Mouse (Mus musculus) myocyte (in vitro differentiated cells): ENCODE measurements at regions not wholly inside any gene's neighbourhood (a gene's known extent, or its start where the extent isn't known, plus 50 kb on each side); places are given as distances from the start of the nearest gene placed in this dataset.

Experiments
- H3K27me3 ChIP-seq: one replicate; pipeline ENCODE4 v1.6.1; 2011; ENCODE audit not compliant: control insufficient read depth, insufficient read depth, insufficient read length
- H3K36me3 ChIP-seq: one replicate; pipeline ENCODE4 v1.6.1; 2011; ENCODE audit not compliant: control insufficient read depth, insufficient read depth
- H3K4me2 ChIP-seq: one replicate; pipeline ENCODE4 v1.6.1; 2011; ENCODE audit warnings: low read depth, control low read depth
- H3K4me3 ChIP-seq: one replicate; pipeline ENCODE4 v1.5.1; 2011; ENCODE audit warnings: mild to moderate bottlenecking, control low read depth, moderate library complexity
- H3K79me2 ChIP-seq: one replicate; pipeline ENCODE4 v1.6.1; 2011; ENCODE audit not compliant: control insufficient read depth, insufficient read depth
- H3ac ChIP-seq: one replicate; pipeline ENCODE4 v1.6.1; 2011; ENCODE audit not compliant: control insufficient read depth, insufficient read length
- CEBPB ChIP-seq: IDR thresholded peaks from 2 replicates; pipeline ENCODE4 v1.6.1; 2011; ENCODE audit warnings: mild to moderate bottlenecking, moderate library complexity; ENCODE audit not compliant: poor library complexity, insufficient read depth, severe bottlenecking
- E2F4 ChIP-seq: IDR thresholded peaks from one replicate; pipeline ENCODE4 v1.6.1; 2011; ENCODE audit warnings: mild to moderate bottlenecking, control low read depth, moderate library complexity; ENCODE audit not compliant: insufficient read depth
- MAX ChIP-seq: IDR thresholded peaks from one replicate; pipeline ENCODE4 v1.6.1; 2011; ENCODE audit warnings: low read depth, mild to moderate bottlenecking, control low read depth
- MYOD1 ChIP-seq, 3 experiments: IDR thresholded peaks; one replicate each; pipeline ENCODE4 v1.6.1; 2011; ENCODE audit warnings: control low read depth in 2 of 3, low read depth in 2 of 3, mild to moderate bottlenecking in 2 of 3, moderate library complexity in 1 of 3; ENCODE audit not compliant: insufficient read length in 2 of 3, control insufficient read depth in 1 of 3
- MYOG ChIP-seq, 3 experiments: IDR thresholded peaks; one replicate each; pipeline ENCODE4 v1.6.1; 2011; ENCODE audit warnings: control low read depth in 2 of 3, low read depth in 2 of 3, mild to moderate bottlenecking in 2 of 3; ENCODE audit not compliant: insufficient read length in 2 of 3, control insufficient read depth in 1 of 3, insufficient read depth in 1 of 3
- POLR2A ChIP-seq: IDR thresholded peaks from one replicate; pipeline ENCODE4 v1.6.1; 2011; ENCODE audit warnings: low read depth, mild to moderate bottlenecking, control low read depth, moderate library complexity; ENCODE audit not compliant: insufficient read length
- REST ChIP-seq: IDR thresholded peaks from one replicate; pipeline ENCODE4 v1.6.1; 2011; ENCODE audit warnings: mild to moderate bottlenecking, control low read depth, moderate library complexity; ENCODE audit not compliant: insufficient read depth, insufficient read length
- SRF ChIP-seq: IDR thresholded peaks from one replicate; pipeline ENCODE4 v1.6.1; 2011; ENCODE audit warnings: low read depth; ENCODE audit not compliant: control insufficient read depth, insufficient read length
- TCF12 ChIP-seq: IDR thresholded peaks from one replicate; pipeline ENCODE4 v1.6.1; 2011; ENCODE audit warnings: mild to moderate bottlenecking, control low read depth; ENCODE audit not compliant: poor library complexity, insufficient read depth, severe bottlenecking
- TCF3 ChIP-seq: IDR thresholded peaks from one replicate; pipeline ENCODE4 v1.6.1; 2011; ENCODE audit warnings: low read depth, control low read depth; ENCODE audit not compliant: insufficient read length
- USF1 ChIP-seq: IDR thresholded peaks from one replicate; pipeline ENCODE4 v1.6.1; 2011; ENCODE audit warnings: low read depth, mild to moderate bottlenecking, control low read depth, moderate library complexity

DNA sequence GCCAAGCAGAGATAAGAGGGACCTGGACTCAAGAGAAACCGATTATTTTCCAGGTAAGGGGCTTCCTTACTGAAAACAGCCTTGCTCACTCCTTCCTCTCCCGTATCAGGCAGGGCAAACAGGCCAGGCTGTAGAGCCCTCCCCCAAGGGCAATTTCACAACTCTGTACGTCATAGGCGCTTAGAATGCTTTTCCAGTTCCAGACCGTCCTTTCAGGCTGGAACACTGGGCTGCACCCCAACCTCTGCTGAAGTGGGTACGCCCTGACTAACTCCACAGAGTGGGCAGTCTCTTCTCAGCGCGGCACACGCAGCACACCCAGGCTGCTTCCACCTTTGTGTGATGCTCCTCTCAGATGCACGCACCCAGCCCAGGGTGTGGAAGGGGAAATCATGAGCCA lies 186.8 kb upstream of the Klf14 start:
- Histone ChIP-seq H3K4me3 (no peak overlapping the region), H3K79me2 (no peaks in the 10 kb centered on the region), H3K4me2 (no peak overlapping the region), H3K36me3 (no peaks in the 10 kb centered on the region), H3ac (no peak overlapping the region), H3K27me3 (no peaks in the 10 kb centered on the region)
- TF ChIP-seq TCF3: no peak

DNA sequence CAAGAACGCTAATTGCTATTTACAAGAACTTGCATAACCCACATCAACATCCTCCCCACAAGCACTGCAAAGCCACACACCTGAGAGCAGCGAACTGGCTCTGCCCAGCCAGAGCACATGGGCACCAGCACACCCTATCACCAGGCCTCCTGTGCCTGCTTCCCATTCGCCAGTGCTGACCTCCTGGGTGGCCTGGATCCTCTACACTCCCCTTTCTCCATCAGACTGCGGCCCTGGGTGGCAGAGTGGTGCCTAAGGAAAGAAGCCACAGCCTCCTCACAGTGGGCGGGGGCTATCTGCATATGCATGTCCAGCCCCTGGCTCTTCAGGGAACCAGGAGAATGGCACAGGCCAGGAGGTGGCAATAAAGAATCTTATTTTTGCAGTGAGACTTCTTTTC lies 187.9 kb upstream of the Klf14 start:
- Histone ChIP-seq H3K4me2 (no peak overlapping the region), H3ac (no peak overlapping the region), H3K4me3 (no peak overlapping the region), H3K36me3 (no peaks in the 10 kb centered on the region), H3K27me3 (no peaks in the 10 kb centered on the region), H3K79me2 (no peaks in the 10 kb centered on the region)
- TF ChIP-seq CEBPB: no peak
- no peak for TF ChIP-seq TCF3
- TF ChIP-seq REST: no peak

- Histone ChIP-seq H3K4me3 (no peak overlapping the region), H3K4me2 (peak overlapping the region; percentile 63)
- TF ChIP-seq SRF: no peak
- no peak for TF ChIP-seq E2F4
- no peak for TF ChIP-seq MYOG (IDR thresholded peaks at IDR 0.05; ENCODE audit: control insufficient read depth in 1 of 3, insufficient read depth in 1 of 3, insufficient read length in 2 of 3, low read depth in 2 of 3)
- TF ChIP-seq TCF12: no peak
- no peak for TF ChIP-seq USF1
- no peak for TF ChIP-seq TCF3
- TF ChIP-seq REST: no peak
- TF ChIP-seq MAX: no peak
These were observed 188.8 kb upstream of the Klf14 start for GRCm38 (mm10) chr6:31147682-31148081.

GRCm38 (mm10) chr6:31148311-31148856 lies 189.5 kb upstream of the Klf14 start:
- H3K79me2 ChIP-seq: no peaks in the 10 kb centered on the region
- no peak overlapping the region for H3K4me3 ChIP-seq

More at GRCm38 (mm10) chr6:31147682-31148081, 188.8 kb upstream of the Klf14 start:
- Histone ChIP-seq H3K79me2 (no peaks in the 10 kb centered on the region), H3ac (no peak overlapping the region), H3K27me3 (no peaks in the 10 kb centered on the region), H3K36me3 (no peaks in the 10 kb centered on the region)

GRCm38 (mm10) chr6:31149164-31149563 lies 190.3 kb upstream of the Klf14 start:
- Histone ChIP-seq H3K79me2 (no peaks in the 10 kb centered on the region), H3K4me3 (no peak overlapping the region), H3K4me2 (peak overlapping the region; percentile 63), H3K36me3 (no peaks in the 10 kb centered on the region), H3K27me3 (no peaks in the 10 kb centered on the region), H3ac (no peak overlapping the region)
- no peak for TF ChIP-seq SRF

More at GRCm38 (mm10) chr6:31148311-31148856, 189.5 kb upstream of the Klf14 start:
- TF ChIP-seq POLR2A: peak; percentile 24
- no peak for TF ChIP-seq MAX
- peak in 1 of 3 experiments; percentile 54 for TF ChIP-seq MYOD1 (IDR thresholded peaks at IDR 0.05; ENCODE audit: control insufficient read depth in 1 of 3, insufficient read length in 2 of 3, low read depth in 2 of 3)
- no peak for TF ChIP-seq SRF
- peak overlapping the region; percentile 63 for H3K4me2 ChIP-seq
- no peaks in the 10 kb centered on the region for H3K27me3 ChIP-seq
- H3K36me3 ChIP-seq: no peaks in the 10 kb centered on the region
- H3ac ChIP-seq: no peak overlapping the region

GRCm38 (mm10) chr6:31150416-31150815 lies 191.5 kb upstream of the Klf14 start:
- H3ac ChIP-seq: no peak overlapping the region
- no peak overlapping the region for H3K4me3 ChIP-seq
- H3K4me2 ChIP-seq: no peak overlapping the region
- peaks cover 4% of the 10 kb centered on the region for H3K36me3 ChIP-seq
- no peaks in the 10 kb centered on the region for H3K27me3 ChIP-seq
- peak in 1 of 3 experiments; percentile 61 for TF ChIP-seq MYOG (IDR thresholded peaks at IDR 0.05; ENCODE audit: control insufficient read depth in 1 of 3, insufficient read depth in 1 of 3, insufficient read length in 2 of 3, low read depth in 2 of 3)
- no peak for TF ChIP-seq POLR2A
- TF ChIP-seq MYOD1 (IDR thresholded peaks at IDR 0.05; ENCODE audit: control insufficient read depth in 1 of 3, insufficient read length in 2 of 3, low read depth in 2 of 3): peak in 1 of 3 experiments; percentile 71
- no peaks in the 10 kb centered on the region for H3K79me2 ChIP-seq
